Mouse (Mus musculus): Measurements from ENCODE around the gene Cbfa2t3. TPM values are rescaled to one million over a fixed set of nuclear protein-coding genes. Genes with fewer than 3 reads are reported as not detected.

Cbfa2t3 gene
- polyA plus RNA-seq, 1 experiment from 2014 or later: 4.7 TPM

- peak overlapping the region; percentile 0 for H3K4me3 ChIP-seq (ENCODE audit: low read depth, low read length)
- WGBS: 43% methylated on average over 5 of the region's 5 CpGs
Observed at GRCm38 (mm10) chr8:122698254-122698768, 598 bp downstream of the Cbfa2t3 start.

GRCm38 (mm10) chr8:122697586-122697985 lies 1.3 kb downstream of the Cbfa2t3 start:
- no peak for ATAC-seq (ENCODE audit: insufficient read depth)
- no peaks in the 10 kb centered on the region for H3K9me3 ChIP-seq (ENCODE audit: low read depth, low read length)
- H3K36me3 ChIP-seq (ENCODE audit: insufficient read depth): no peaks in the 10 kb centered on the region
- TF ChIP-seq CTCF (IDR thresholded peaks at IDR 0.05; ENCODE audit: low read depth): no peak
- H3K4me2 ChIP-seq: peak overlapping the region; percentile 33
- no peak overlapping the region for H3K9ac ChIP-seq
- H3K27ac ChIP-seq (ENCODE audit: low read depth): no peak overlapping the region
- 64% methylated on average over 6 of the region's 6 CpGs for WGBS
- H3K27me3 ChIP-seq (ENCODE audit: insufficient read depth, low read length): no peaks in the 10 kb centered on the region; the same call in 1 of the 2 replicates
- DNase-seq: no peak
- peak overlapping the region; percentile 4; the same call in 1 of the 2 replicates for H3K4me3 ChIP-seq (ENCODE audit: low read depth, low read length)
- no peaks in the 10 kb centered on the region for H3K4me1 ChIP-seq (ENCODE audit: insufficient read depth)

More at GRCm38 (mm10) chr8:122698254-122698768, 598 bp downstream of the Cbfa2t3 start:
- Histone ChIP-seq H3K36me3 (ENCODE audit: insufficient read depth) (no peaks in the 10 kb centered on the region), H3K27ac (ENCODE audit: low read depth) (no peak overlapping the region), H3K9ac (no peak overlapping the region), H3K9me3 (ENCODE audit: low read depth, low read length) (no peaks in the 10 kb centered on the region), H3K4me2 (peak overlapping the region; percentile 7), H3K4me1 (ENCODE audit: insufficient read depth) (no peaks in the 10 kb centered on the region), H3K27me3 (ENCODE audit: insufficient read depth, low read length) (no peaks in the 10 kb centered on the region; the same call in 1 of the 2 replicates)
- DNase-seq: no peak
- TF ChIP-seq CTCF (IDR thresholded peaks at IDR 0.05; ENCODE audit: low read depth): no peak
- no peak for ATAC-seq (ENCODE audit: insufficient read depth)

GRCm38 (mm10) chr8:122697181-122697581 lies 1.7 kb downstream of the Cbfa2t3 start:
- Histone ChIP-seq H3K4me3 (ENCODE audit: low read depth, low read length) (no peak overlapping the region), H3K4me2 (peak overlapping the region; percentile 33), H3K36me3 (ENCODE audit: insufficient read depth) (no peaks in the 10 kb centered on the region), H3K9me3 (ENCODE audit: low read depth, low read length) (no peaks in the 10 kb centered on the region), H3K4me1 (ENCODE audit: insufficient read depth) (no peaks in the 10 kb centered on the region), H3K27me3 (ENCODE audit: insufficient read depth, low read length) (no peaks in the 10 kb centered on the region; the same call in 1 of the 2 replicates), H3K9ac (no peak overlapping the region), H3K27ac (ENCODE audit: low read depth) (no peak overlapping the region)
- peak; percentile 61 for TF ChIP-seq CTCF (IDR thresholded peaks at IDR 0.05; ENCODE audit: low read depth)
- peak; percentile 37 for DNase-seq
- 50% methylated on average over 3 of the region's 3 CpGs for WGBS
- ATAC-seq (ENCODE audit: insufficient read depth): no peak

- no peak overlapping the region for H3K4me3 ChIP-seq (ENCODE audit: low read depth, low read length)
- no peaks in the 10 kb centered on the region for H3K9me3 ChIP-seq (ENCODE audit: low read depth, low read length)
- no peaks in the 10 kb centered on the region for H3K36me3 ChIP-seq (ENCODE audit: insufficient read depth)
- DNase-seq (no peak), ATAC-seq (ENCODE audit: insufficient read depth) (no peak)
- no peaks in the 10 kb centered on the region for H3K4me1 ChIP-seq (ENCODE audit: insufficient read depth)
- WGBS: 55% methylated on average over 7 of the region's 7 CpGs
- H3K4me2 ChIP-seq: no peak overlapping the region
- no peak overlapping the region for H3K27ac ChIP-seq (ENCODE audit: low read depth)
- no peaks in the 10 kb centered on the region; the same call in 1 of the 2 replicates for H3K27me3 ChIP-seq (ENCODE audit: insufficient read depth, low read length)
- H3K9ac ChIP-seq: no peak overlapping the region
- no peak for TF ChIP-seq CTCF (IDR thresholded peaks at IDR 0.05; ENCODE audit: low read depth)
Observed at GRCm38 (mm10) chr8:122695438-122696042, 3.4 kb downstream of the Cbfa2t3 start.

GRCm38 (mm10) chr8:122692152-122692551 lies 6.8 kb downstream of the Cbfa2t3 start:
- no peak overlapping the region for H3K4me2 ChIP-seq
- TF ChIP-seq CTCF (IDR thresholded peaks at IDR 0.05; ENCODE audit: low read depth): no peak
- 73% methylated on average over 8 of the region's 8 CpGs for WGBS
- no peaks in the 10 kb centered on the region for H3K9me3 ChIP-seq (ENCODE audit: low read depth, low read length)
- ATAC-seq (ENCODE audit: insufficient read depth) (no peak), DNase-seq (no peak)
- peaks cover 6% of the 10 kb centered on the region for H3K27me3 ChIP-seq (ENCODE audit: insufficient read depth, low read length)
- no peaks in the 10 kb centered on the region for H3K36me3 ChIP-seq (ENCODE audit: insufficient read depth)
- no peak overlapping the region for H3K4me3 ChIP-seq (ENCODE audit: low read depth, low read length)
- no peaks in the 10 kb centered on the region for H3K4me1 ChIP-seq (ENCODE audit: insufficient read depth)
- H3K9ac ChIP-seq: no peak overlapping the region
- no peak overlapping the region for H3K27ac ChIP-seq (ENCODE audit: low read depth)

GRCm38 (mm10) chr8:122691018-122691417 lies 7.9 kb downstream of the Cbfa2t3 start:
- peaks cover 11% of the 10 kb centered on the region for H3K27me3 ChIP-seq (ENCODE audit: insufficient read depth, low read length)
- TF ChIP-seq CTCF (IDR thresholded peaks at IDR 0.05; ENCODE audit: low read depth): no peak
- no peak overlapping the region for H3K27ac ChIP-seq (ENCODE audit: low read depth)
- no peak overlapping the region for H3K4me2 ChIP-seq
- 80% methylated on average over 6 of the region's 6 CpGs for WGBS
- H3K9me3 ChIP-seq (ENCODE audit: low read depth, low read length): no peaks in the 10 kb centered on the region
- DNase-seq (no peak), ATAC-seq (ENCODE audit: insufficient read depth) (no peak)
- no peak overlapping the region for H3K9ac ChIP-seq
- H3K4me3 ChIP-seq (ENCODE audit: low read depth, low read length): no peak overlapping the region
- no peaks in the 10 kb centered on the region for H3K36me3 ChIP-seq (ENCODE audit: insufficient read depth)
- H3K4me1 ChIP-seq (ENCODE audit: insufficient read depth): no peaks in the 10 kb centered on the region

- no peak for DNase-seq
- H3K27me3 ChIP-seq (ENCODE audit: insufficient read depth, low read length): peaks cover 27% of the 10 kb centered on the region
- WGBS: 87% methylated on average over 1 of the region's 1 CpGs
Observed at GRCm38 (mm10) chr8:122689315-122689714, 9.6 kb downstream of the Cbfa2t3 start.

More at GRCm38 (mm10) chr8:122689315-122689714, 9.6 kb downstream of the Cbfa2t3 start:
- no peaks in the 10 kb centered on the region for H3K9me3 ChIP-seq (ENCODE audit: low read depth, low read length)
- TF ChIP-seq CTCF (IDR thresholded peaks at IDR 0.05; ENCODE audit: low read depth): no peak
- H3K4me1 ChIP-seq (ENCODE audit: insufficient read depth): no peaks in the 10 kb centered on the region
- H3K4me3 ChIP-seq (ENCODE audit: low read depth, low read length): no peak overlapping the region
- H3K9ac ChIP-seq: no peak overlapping the region
- ATAC-seq (ENCODE audit: insufficient read depth): no peak
- no peaks in the 10 kb centered on the region for H3K36me3 ChIP-seq (ENCODE audit: insufficient read depth)
- H3K4me2 ChIP-seq: no peak overlapping the region
- no peak overlapping the region for H3K27ac ChIP-seq (ENCODE audit: low read depth)
